Mouse (Mus musculus): ENCODE measurements around the gene Hist1h2bm.
"Not testable (repeated sequence)": the region's sequence is repeated elsewhere in the genome, so short reads cannot be mapped to it uniquely, and the experiment has no call there.

The Hist1h2bm gene

GRCm38 (mm10) chr13:21727948-21728572, 6.2 kb downstream of the Hist1h2bm start:
- DNase-seq (ENCODE audit: low spot score): no peak

GRCm38 (mm10) chr13:21729544-21729943, 7.7 kb downstream of the Hist1h2bm start:
- no peak for DNase-seq (ENCODE audit: low spot score)

GRCm38 (mm10) chr13:21733466-21733865, 11.6 kb downstream of the Hist1h2bm start:
- no peak for DNase-seq (ENCODE audit: low spot score)

GRCm38 (mm10) chr13:21734010-21734905, 12.4 kb downstream of the Hist1h2bm start:
- no peak for DNase-seq (ENCODE audit: low spot score)

GRCm38 (mm10) chr13:21734906-21735767, 13.3 kb downstream of the Hist1h2bm start, which contains the start of gene Hist1h4j:
Hist1h4j (plus strand) TSS chr13:21735064.
- peak; percentile 77 for DNase-seq (ENCODE audit: low spot score)

DNA sequence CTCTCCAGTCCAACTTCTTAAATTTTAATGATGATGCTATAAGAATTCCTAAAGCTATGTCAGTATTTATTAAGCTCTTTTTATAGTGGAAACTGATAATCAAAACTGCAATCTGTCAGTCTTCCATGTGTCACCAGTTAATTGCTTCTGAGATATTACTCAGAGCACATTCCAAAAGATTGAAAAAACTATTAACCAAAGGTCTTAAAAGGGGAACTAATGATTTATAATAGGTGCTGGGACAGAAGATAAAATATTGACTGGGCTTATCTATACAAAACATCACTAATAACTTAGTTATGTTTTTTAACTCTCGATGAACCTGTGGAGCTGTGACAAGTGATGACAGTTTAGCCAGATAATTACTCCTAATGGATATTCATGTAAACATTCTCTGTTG, 23.2 kb downstream of the Hist1h2bm start:
- no peak for DNase-seq (ENCODE audit: low spot score)

GRCm38 (mm10) chr13:21749387-21750158, 27.7 kb downstream of the Hist1h2bm start:
- DNase-seq (ENCODE audit: low spot score): no peak

DNA sequence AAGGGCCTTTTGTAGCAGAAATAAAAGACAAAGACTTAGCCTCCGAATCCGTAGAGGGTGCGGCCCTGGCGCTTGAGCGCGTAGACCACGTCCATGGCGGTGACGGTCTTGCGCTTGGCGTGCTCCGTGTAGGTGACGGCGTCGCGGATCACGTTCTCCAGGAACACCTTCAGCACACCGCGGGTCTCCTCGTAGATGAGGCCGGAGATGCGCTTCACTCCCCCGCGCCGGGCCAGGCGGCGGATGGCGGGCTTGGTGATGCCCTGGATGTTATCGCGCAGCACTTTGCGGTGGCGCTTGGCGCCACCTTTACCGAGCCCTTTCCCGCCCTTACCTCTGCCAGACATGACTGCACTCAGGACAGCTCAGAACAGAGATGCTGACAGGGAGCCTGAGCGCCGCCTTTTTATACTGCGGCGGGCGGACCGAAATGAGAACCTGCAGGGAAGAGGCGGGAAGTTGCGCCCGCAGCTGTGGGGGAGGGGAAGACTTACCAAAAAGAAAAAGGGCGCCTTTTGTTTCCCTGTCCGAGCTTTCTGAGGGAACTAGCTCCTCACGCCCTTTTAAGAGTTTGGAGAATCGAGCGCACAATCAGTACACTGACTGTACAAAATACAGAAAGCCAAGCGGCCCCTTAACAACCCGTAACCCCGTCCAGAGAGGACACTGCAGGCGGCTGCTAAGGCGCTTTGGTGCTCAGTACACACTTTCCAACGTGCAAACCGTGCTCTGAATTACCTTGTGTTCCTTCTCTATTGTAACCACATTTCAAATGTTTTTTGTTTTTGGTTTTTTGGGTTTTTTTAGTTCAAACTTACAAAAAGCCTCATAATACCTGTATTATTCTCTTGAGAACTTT, 28.5 kb downstream of the Hist1h2bm start, which contains the start of gene Hist1h4k:
Gene Hist1h4k (minus strand): TSS at position 347 of the 859 bp plus-strand sequence.
- peak; percentile 91 for DNase-seq (ENCODE audit: low spot score)

GRCm38 (mm10) chr13:21751417-21751816, 29.6 kb downstream of the Hist1h2bm start:
- no peak for DNase-seq (ENCODE audit: low spot score)

- DNase-seq (ENCODE audit: low spot score): no peak
Measured at GRCm38 (mm10) chr13:21751827-21752226, 30.0 kb downstream of the Hist1h2bm start.

- DNase-seq (ENCODE audit: low spot score): no peak
Measured at GRCm38 (mm10) chr13:21752356-21752755, 30.5 kb downstream of the Hist1h2bm start.

GRCm38 (mm10) chr13:21753051-21753523, 31.2 kb downstream of the Hist1h2bm start:
- DNase-seq (ENCODE audit: low spot score): no peak

- DNase-seq (ENCODE audit: low spot score): peak; percentile 88
Measured at GRCm38 (mm10) chr13:21753524-21754285, 31.9 kb downstream of the Hist1h2bm start, which contains the start of the genes Hist1h2ak and Hist1h2bn. Hist1h2ak (minus strand) TSS chr13:21753827. Hist1h2bn (plus strand) TSS chr13:21754123.

- DNase-seq (ENCODE audit: low spot score): not testable (repeated sequence)
Measured at GRCm38 (mm10) chr13:21754294-21755001, 32.6 kb downstream of the Hist1h2bm start.

DNA sequence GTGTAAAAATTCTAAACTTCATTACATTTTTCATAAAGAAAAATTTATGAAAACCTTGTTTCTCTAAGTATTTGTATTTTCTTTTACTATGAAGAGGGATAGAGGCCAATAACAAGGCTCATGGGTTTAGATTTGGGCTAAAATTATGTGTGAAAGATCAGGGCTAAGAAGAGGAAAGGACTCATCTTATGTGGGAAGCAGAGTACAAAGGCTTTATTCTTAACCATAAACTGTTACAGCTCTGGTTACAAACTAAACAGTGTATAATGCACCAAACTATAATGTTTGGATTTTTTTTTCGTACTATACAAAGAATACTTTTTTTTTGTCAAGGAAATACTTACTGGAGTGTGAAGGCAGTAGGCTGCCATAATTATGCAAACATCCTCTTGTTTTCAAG, 33.9 kb downstream of the Hist1h2bm start:
- no peak for DNase-seq (ENCODE audit: low spot score)
